Mouse (Mus musculus) cerebellum, adult (tissue): ENCODE results near the gene Tcf3.

Experiments used
- ATAC-seq: cut with Nextera tagmentation; 2 replicates; pipeline ENCODE4 v1.9.2; 2017; ENCODE audit warnings: mild to moderate bottlenecking, moderate library complexity, mixed read lengths; ENCODE audit not compliant: insufficient number of reproducible peaks, low FRiP score, low TSS enrichment

The Tcf3 gene

GRCm38 (mm10) chr10:80412656-80413541 is 20.5 kb downstream of the Tcf3 start:
- ATAC-seq, result peak; percentile 17; the same call in 1 of the 2 replicates

- ATAC-seq, result no peak
These were observed 25.5 kb downstream of the Tcf3 start for GRCm38 (mm10) chr10:80407924-80408323.

GRCm38 (mm10) chr10:80406684-80407501 is 26.6 kb downstream of the Tcf3 start, which contains the start of gene Uqcr11:
Gene Uqcr11 (minus strand): TSS chr10:80406830.
- peak; percentile 79 for ATAC-seq

- no peak for ATAC-seq
These were observed 27.8 kb downstream of the Tcf3 start for GRCm38 (mm10) chr10:80405481-80406173.

- no peak for ATAC-seq
These were observed 30.3 kb downstream of the Tcf3 start for GRCm38 (mm10) chr10:80403044-80403692.

GRCm38 (mm10) chr10:80400704-80401161 is 32.7 kb downstream of the Tcf3 start:
- ATAC-seq, result no peak

- ATAC-seq, result no peak
These were observed 33.3 kb downstream of the Tcf3 start for GRCm38 (mm10) chr10:80399973-80400703.

GRCm38 (mm10) chr10:80399191-80399972 is 34.1 kb downstream of the Tcf3 start, which contains the start of gene Mbd3:
Gene Mbd3 (minus strand): TSS chr10:80399550.
- peak; percentile 90 for ATAC-seq

- peak; percentile 66 for ATAC-seq
These were observed 34.7 kb downstream of the Tcf3 start for GRCm38 (mm10) chr10:80398719-80399190.

GRCm38 (mm10) chr10:80398174-80398535 is 35.3 kb downstream of the Tcf3 start:
- ATAC-seq, result no peak

- ATAC-seq, result no peak
These were observed 35.8 kb downstream of the Tcf3 start for GRCm38 (mm10) chr10:80397524-80398173.

- no peak for ATAC-seq
These were observed 36.5 kb downstream of the Tcf3 start for GRCm38 (mm10) chr10:80396822-80397523.

- no peak for ATAC-seq
These were observed 38.3 kb downstream of the Tcf3 start for GRCm38 (mm10) chr10:80395025-80395627.

- ATAC-seq, result no peak
These were observed 40.8 kb downstream of the Tcf3 start for GRCm38 (mm10) chr10:80392687-80393086.

GRCm38 (mm10) chr10:80390697-80391096 is 42.8 kb downstream of the Tcf3 start:
- ATAC-seq, result no peak

GRCm38 (mm10) chr10:80389185-80389708 is 44.2 kb downstream of the Tcf3 start:
- no peak for ATAC-seq

- no peak for ATAC-seq
These were observed 44.7 kb downstream of the Tcf3 start for GRCm38 (mm10) chr10:80388731-80389130.
